Mouse (Mus musculus): ENCODE data around the gene Gsdme. TPM values are rescaled to one million over a fixed set of nuclear protein-coding genes. Genes with fewer than 3 reads are reported as not detected.

The Gsdme gene
- total RNA-seq, 2 experiments from 2014 or later: 0.33 to 0.42 TPM

DNA sequence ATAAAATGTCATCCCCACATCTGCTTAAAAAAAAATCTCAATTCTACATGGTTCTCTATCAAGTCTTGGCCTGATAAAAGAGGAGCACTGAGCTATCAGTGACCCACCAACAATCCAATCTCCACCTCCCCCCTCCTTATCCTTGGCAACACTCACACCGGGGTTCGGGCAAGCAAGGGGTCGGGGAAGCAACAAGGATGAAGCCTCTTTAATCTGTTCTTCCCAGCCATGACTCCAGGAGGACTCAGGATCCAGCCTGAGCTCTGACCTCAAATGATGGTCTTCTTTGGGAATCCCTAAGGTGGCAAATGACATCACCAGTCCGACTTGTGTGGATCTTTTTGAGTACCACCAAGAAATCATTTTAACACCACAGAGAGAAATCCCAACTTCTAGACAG, 15.9 kb downstream of the Gsdme start:
- intact Hi-C loops (cut with DNase I): no loop called here
- DNase-seq: no peak

DNA sequence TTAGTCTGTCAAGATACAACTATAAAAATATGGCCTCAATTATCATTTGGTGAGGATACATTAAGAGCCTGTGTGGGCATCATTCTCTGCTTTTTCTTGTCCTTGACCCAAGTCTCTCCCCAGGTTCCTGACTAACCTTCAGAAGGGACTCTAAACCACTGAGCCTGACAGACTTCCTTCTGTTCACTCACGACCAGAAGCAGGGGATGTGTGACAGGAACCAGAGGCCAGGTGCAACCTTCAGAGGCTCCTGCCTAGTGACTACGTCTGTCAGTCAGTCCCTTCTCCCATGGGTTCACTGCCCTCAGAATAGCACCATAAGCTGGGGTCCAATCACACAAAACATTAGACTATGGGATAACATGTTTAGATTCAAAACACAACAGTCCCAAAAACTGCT, 16.3 kb downstream of the Gsdme start:
- intact Hi-C loops (cut with DNase I): no loop called here
- DNase-seq: no peak

DNA sequence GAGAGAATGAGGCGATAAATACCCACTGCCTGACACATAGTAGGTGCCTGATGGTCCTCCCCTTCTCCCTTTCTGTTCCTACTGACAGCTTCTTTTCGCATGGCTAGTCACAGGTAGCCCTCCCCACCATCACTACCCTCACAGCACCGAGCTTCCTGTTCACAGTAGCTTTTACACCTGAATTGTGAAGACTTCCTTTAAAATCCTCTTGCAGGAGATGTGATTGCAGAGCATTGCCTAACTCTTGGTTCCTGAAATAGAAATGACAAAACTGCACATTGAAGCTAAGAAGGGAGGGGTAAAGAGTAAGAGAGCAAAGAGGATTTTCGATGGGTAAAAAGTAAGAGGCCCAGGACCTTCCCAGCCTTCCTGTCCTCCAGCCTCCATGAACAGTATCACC, 18.7 kb downstream of the Gsdme start:
- no peak for DNase-seq

DNA sequence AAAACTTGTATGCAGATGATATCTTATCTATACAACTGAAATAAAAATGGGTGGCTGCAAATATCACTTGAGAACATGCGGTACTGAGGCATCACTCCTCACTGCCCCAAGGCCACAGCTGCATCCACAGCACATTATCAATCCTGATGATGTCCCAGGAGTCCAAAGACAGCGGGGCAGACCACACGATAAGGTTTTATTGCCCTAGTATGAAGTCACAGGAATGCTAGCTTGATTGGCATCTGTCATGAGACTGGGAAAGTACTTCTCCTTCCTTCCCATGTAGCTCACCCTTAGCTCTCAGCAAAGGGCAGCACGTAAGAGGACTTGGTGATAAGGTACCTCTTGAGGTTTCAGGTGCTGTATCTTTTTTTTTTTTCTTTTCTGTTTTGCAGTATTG, 19.5 kb downstream of the Gsdme start:
- DNase-seq: no peak
- intact Hi-C loops (cut with DNase I): no loop called here

More for the DNA sequence above, 18.7 kb downstream of the Gsdme start:
- intact Hi-C loops (cut with DNase I): no loop called here

DNA sequence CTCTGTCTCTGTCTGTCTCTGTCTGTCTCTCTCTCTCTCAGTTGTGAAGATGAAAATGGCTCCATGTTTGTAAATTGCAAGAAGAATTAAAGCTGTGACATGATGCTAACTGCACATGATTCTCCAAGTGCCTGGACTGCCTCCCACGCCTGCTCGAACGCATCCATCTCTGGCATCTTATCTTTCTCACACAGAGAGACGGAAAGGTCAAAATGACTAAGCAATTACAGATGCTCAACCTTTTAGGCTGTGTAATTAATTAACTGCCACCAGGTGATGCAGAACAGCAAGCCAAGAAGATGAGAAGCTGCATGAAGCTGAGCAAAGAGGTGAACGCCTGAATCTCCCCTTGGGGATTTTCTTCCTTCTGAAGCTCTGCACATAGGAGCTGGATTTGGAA, 23.2 kb downstream of the Gsdme start:
- intact Hi-C loops (cut with DNase I): no loop called here
- no peak for DNase-seq

DNA sequence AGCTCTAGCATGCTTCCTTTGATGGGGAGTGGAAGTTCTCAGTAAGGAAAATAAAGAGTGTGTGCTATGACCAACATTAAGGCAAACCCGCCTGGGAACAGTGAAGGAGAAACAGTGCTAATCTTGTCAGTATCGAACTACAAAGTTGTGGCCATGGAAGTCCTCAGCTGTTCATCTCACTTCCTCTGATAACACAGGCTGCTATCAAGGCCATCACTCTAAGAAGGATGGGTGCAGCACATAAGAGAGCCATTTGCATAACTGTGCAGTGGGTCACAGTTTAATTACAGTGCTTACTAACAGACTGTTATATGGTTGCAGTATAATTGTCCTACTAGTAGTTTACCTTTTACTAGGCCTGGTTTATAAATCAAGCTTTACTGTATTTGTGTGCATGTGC, 23.8 kb downstream of the Gsdme start:
- intact Hi-C loops (cut with DNase I): no loop called here
- no peak for DNase-seq

DNA sequence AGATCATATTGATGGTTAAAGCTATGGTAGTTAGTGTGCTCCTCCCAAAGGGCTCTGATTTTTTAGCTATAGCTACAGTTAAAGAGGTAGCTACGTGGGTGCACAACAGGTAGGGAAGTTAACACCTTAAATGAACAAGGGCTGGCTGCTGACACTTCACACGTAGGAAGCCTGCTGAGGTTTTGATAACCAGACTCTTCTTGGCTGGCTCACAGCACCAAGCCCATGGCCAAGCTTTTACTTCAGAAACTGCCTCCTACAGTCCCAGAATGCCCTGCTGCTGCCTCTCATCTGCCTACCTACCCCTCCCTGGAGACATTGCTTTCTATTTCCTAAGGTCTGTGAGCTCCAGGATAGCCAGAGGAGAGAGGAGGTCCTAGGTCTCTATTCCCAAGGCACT, 25.7 kb downstream of the Gsdme start:
- DNase-seq: no peak
- intact Hi-C loops (cut with DNase I): no loop called here

DNA sequence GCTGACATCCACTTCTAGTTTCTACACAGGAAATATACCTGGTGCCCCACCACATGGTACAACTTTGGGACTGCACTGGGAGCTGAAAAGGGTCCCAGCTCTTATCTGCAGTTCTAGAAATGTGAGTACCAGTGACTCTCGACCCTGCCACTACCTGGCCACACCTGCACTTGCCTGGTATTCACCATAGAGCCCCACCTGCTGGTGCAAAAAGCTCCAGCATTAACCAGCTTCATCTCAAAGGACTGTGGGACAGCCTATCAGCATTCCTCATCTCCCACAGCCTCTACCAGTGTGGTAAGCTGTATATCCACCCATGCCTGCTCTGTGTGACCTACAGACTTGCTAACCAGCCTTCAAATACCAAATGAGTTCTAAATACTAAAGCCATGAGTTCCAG, 30.7 kb downstream of the Gsdme start:
- DNase-seq: no peak
- intact Hi-C loops (cut with DNase I): no loop called here

DNA sequence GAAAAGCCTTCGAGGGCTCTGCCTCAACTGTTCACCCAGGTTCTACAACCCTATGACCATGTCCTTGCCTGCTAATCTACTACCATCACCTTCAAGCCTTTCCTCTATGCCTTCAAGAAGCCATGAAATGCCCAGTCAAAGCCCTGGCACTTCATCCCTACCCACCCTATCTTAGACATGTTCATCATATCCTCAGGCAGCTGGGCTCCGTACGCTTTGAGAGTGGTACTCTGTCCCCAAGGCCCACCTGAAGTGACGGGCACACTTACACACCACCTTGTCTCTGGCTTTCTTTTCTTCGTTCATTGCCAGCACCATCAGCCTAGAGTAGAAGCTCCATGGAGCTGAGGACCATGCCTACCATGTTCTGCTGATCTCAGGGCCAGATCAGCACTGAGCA, 32.4 kb downstream of the Gsdme start:
- DNase-seq: no peak
- intact Hi-C loops (cut with DNase I): no loop called here

DNA sequence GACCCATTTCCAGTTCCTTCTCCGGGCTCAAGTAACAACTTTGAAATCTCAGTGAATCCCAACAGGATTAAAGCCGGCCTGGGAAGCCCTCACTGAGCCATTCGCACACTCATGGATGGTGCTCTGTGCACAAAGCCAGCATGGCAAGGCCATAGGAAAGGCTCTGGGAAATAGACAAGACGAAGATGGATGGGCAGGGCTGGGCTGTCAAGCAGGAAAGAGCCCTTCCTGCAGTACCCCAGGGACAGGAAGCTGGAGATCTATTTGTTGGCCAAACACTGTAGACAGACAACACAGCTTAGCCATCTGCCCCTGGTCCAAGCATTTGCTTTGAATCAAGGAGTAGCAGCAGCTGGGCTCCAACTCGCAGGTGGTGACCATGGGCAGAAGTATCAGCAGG, 35.5 kb downstream of the Gsdme start:
- intact Hi-C loops (cut with DNase I): no loop called here
- DNase-seq: no peak

DNA sequence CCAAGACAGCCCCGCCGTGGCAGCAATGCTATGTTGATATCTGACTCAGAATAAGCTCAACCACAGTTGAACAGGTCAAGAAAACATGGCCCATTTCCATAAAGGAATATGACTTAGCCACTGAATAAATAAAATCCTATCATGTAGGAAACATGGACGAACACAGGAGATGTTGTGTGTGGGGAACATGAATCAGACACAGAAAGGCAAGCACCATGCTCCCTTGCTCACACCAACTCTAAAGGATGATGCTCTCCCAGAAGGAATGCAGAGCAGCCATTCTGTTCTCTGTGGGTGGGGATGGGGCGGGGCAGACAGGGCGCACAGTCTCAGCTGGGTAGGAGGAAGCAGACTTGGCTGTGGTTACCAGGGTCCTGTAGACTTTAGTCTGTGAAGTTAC, 38.4 kb downstream of the Gsdme start:
- intact Hi-C loops (cut with DNase I): no loop called here
- DNase-seq: no peak

DNA sequence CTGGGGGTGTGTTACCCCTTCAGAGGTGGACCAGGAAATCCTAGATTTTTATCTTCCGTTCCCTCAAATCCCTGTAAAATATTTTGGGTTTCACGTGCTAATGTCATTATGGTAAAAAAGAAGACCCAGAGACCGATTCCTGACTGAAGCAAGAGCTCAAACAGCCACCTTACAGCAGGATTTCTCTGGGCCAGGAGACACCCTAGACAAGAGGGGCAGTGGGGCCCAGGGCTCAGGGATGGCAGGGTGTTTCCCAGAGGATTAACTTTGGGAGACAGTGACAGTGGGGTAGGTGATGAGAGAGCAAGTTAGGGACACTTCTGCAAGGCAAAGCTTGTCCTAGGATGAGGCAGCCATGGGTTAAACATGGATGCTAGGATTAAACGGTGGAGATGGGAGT, 40.1 kb downstream of the Gsdme start:
- no peak for DNase-seq
- intact Hi-C loops (cut with DNase I): no loop called here

DNA sequence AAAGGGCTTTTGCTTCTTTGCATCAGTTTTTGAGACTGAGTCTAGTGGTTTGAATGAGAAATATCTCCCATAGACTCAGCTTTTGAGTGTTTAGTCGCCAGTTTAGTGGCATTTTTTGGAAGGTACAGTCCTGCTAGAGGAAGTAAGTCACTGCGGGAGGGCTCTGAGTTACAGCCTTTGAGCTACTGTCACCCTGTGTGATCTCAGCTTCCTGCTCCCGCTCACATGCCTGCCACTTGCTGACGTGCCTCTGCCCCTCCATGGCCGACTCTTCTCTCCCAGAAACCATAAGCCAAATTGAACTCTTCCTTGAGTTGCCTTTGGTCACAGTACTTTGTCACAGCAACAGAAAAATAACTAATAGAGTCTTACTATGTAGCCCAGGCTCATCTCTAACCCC, 40.7 kb downstream of the Gsdme start:
- no peak for DNase-seq
- intact Hi-C loops (cut with DNase I): no loop called here

DNA sequence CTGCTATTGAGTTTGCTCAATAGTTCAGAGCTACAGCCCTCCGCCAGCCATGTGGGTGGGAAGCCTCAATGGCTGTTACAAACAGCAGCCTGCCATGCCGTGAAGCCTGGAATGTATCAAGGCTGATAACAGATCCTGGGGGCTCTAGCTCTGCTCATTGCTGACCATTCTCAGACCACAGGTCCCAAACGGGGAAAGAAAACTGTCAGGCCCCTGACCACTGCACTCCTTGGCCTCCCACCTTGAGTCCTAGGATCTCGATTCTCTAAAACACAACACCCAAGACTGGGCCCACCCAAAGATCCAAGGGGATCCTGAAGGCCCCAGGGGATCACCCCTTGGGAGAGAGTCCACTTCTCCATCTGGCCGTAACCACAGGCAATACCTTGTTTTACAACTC, 41.3 kb downstream of the Gsdme start:
- DNase-seq: no peak
- intact Hi-C loops (cut with DNase I): no loop called here

DNA sequence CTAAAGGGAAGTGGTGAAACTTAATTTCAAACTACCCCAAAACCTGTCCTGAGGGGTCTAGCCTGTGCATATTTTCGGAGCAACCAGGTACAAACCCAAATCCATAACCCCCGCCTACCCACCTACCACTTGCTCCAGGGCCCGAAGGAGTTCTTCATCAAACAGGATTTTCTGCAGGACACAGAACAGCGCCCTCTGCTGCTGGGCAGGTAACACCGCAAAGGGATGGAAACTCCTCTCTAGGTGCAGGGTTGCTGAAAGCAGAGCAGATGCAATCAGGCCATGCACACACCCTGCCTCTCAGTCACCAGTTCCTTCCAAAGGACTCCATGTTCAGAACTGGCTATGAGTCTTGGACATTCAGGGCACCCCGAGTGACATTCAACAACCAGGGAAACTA, 42.8 kb downstream of the Gsdme start:
- intact Hi-C loops (cut with DNase I): loop anchor here (2.0 kb wide), 1 partner anchor 702 kb away; no protein-coding TSS in a partner anchor
- peak; percentile 17 to 55 for DNase-seq

DNA sequence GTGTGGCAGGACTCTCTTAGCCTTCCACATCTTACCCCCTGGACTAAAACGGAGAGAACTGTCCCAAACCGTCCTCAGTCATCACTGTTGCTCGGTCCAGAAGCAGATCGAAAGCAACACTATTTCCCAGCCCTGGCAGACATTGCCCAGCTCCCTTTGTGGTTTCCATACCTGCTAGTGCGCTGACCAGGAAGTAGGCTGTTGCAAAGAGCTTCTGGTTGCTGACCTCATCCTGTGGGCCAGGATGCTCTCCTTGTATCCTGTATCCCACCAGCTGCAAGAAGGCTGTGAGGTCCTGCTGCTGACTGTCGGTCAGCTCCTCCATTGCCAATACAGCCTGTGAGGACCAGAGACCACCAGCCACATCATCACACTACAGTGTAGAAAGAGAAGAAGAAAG, 44.6 kb downstream of the Gsdme start:
- intact Hi-C loops (cut with DNase I): no loop called here
- no peak for DNase-seq

DNA sequence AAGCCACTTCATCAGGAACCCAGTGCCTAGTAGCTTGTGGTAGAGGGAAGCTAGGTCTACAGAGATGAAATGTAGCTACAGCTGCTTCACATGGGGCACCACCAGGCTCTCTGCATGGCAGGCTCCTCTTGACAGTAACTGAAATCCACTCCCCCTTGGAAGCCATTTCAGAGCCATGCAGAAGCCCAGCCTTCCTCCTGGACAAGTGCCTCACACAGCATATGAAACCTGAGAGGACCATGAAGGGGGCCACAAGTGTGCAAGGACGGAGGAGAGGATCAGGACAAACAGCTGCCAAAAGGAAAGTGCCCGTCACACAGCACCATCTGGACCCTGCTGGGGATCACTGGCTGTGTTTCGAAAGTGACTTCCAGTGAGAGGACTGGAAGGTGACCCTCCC, 45.0 kb downstream of the Gsdme start:
- intact Hi-C loops (cut with DNase I): no loop called here
- no peak for DNase-seq

DNA sequence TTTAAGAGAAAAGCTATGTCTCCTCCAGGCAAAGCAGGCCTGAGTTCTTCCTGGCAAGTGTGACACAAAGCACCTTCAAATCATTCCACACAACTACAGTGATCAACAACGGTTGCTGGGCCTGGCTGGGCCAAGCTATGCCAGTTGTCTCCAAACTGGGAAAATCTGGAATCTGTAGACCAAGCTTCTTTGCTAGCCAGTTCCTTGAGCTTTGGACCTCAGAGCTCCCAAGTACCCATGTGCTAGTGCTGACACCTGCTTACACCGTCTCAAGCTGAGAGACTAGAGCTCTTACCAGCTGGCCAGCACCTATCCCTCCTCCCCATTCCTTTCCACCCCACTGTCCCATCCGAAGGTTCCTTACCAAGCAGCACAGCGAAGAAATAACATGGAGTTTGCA, 47.7 kb downstream of the Gsdme start:
- intact Hi-C loops (cut with DNase I): no loop called here
- DNase-seq: no peak

DNA sequence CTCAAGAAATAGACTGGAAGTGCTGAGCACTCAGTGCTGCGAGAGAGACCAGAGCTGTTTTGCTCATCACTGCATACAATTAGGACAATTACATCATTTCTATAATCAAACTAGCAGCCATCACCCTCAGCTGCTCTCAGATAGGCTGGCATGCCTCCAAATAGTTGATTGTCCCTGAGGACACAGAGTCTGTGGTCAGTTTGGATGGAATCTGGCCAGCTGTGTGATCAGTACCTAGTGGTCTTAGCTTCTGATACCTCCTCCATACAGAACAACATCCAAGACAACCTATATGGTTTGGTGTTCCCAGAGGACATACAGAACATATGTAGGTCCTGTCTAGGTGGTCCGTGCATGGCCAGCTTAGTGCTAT, 48.3 kb downstream of the Gsdme start:
- intact Hi-C loops (cut with DNase I): no loop called here
- DNase-seq: no peak

DNA sequence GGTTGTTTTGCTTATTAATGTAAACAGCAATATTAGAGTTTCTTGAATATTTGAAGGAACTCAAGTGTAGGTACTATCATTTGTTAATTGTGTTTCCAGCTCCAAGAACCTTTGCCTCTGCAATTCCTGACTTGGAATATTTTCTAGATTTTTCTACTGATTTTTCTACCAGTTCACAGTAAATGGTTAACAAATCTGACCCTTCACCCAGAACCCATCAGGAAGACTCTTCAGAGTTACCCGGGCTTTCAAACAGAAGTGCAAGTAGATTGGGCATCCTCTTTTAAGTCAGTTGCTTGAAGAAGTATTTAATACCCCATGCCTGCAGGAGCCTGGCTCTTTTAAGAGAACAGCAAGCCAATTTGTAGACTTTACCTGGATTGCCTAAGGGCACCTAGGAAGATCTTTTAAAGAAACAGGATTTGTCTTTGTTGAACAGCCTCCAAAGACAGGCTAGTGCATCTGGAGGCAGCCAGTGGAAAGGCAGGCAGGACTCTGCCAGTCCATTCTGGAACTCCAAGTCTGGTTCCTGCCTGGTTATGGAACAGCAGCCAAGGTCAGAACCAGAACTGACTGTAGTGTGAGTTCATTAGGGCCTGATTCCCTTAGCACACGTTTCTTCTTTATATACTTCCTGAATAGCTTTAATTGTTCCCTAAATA, 48.8 kb downstream of the Gsdme start:
- DNase-seq: no peak
- intact Hi-C loops (cut with DNase I): no loop called here

DNA sequence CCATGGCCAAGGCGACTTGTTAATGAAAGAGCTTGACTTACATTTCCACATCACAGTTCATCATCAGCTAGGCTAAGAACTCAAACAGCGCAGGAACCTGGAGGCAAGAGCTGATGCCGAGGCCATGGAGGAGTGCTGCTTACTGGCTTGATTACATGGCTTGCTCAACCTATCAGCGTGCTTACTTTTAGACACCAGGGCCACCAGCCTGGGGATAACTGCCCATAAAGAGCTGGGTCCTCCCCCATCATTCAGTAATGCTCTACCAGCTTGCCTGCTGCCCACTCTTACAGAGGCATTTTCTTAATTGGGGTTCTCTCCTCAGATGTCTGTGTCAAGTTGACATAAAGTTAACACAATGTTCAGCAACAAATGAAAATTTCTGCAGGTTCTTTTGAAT, 58.6 kb downstream of the Gsdme start:
- no peak for DNase-seq
- intact Hi-C loops (cut with DNase I): no loop called here

DNA sequence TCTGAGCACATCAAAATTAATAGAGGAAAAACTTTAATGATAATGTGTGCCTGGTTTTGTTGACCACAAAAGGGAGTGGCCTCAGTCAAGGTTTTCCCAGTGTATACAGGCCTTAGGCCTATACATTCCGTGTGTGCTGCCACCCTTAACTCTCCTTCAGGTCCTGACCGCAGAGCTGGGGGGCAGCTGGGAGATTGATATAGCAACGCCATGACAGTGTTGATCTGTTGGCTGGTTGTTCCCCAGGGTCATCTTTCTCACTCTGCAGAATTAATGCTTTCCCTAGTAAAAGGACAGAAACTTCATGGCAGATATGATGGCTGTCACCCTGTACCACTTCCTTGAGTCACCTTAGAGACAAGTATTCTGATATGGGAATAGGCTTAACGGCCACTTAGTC, 59.3 kb downstream of the Gsdme start:
- DNase-seq: no peak
- intact Hi-C loops (cut with DNase I): no loop called here

DNA sequence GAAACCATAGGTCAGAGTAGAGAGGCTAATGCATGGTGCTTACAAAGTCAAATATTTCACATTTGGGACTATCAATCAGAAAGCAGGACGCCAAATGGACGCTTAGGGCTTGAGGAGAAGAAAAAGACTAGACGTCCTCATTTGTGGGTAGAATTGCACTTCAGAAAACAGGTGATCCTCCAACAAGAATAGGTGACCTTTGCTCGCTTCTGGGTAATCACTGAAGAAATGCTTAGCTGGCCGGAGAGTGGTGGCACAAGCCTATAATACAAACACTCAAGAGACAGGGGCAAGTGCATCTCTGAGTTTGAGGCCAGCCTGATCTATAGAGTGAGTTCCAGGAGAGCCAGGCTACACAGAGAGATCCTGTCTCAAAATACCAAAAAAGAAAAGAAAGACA, 69.8 kb downstream of the Gsdme start:
- intact Hi-C loops (cut with DNase I): loop anchor here (5.0 kb wide), 1 partner anchor 98 kb away; no protein-coding TSS in a partner anchor

More for the DNA sequence above, 69.8 kb downstream of the Gsdme start:
- no peak for DNase-seq
